Mouse (Mus musculus) cerebellum, adult 2 months (tissue): ENCODE measurements around the gene Ddx5. TPM values are rescaled to one million over a fixed set of nuclear protein-coding genes. Genes with fewer than 3 reads are reported as not detected.
"Not testable (repeated sequence)": the region's sequence is repeated elsewhere in the genome, so short reads cannot be mapped to it uniquely, and the experiment has no call there.

Experiments used
- DNase-seq, 2 experiments: peaks; one replicate each; pipeline ENCODE4 v3.0.0; 2021
- H3K27ac ChIP-seq: fragments of 200-500 bp; 2 replicates; pipeline ENCODE4 v1.5.1; 2012; ENCODE audit warnings: low read length, control low read depth, inconsistent platforms; ENCODE audit not compliant: insufficient read depth
- H3K27me3 ChIP-seq: fragments of 200-500 bp; 2 replicates; pipeline ENCODE4 v1.6.1; 2012; ENCODE audit warnings: inconsistent platforms, mild to moderate bottlenecking, low read length, moderate library complexity; ENCODE audit not compliant: control insufficient read depth, insufficient read depth
- H3K4me1 ChIP-seq: fragments of 200-500 bp; 2 replicates; pipeline ENCODE4 v1.6.1; 2011; ENCODE audit warnings: low read length; ENCODE audit not compliant: control insufficient read depth, insufficient read depth
- H3K4me3 ChIP-seq: fragments of 200-500 bp; replicated peaks from 2 replicates; pipeline ENCODE3; 2011; ENCODE audit warnings: mild to moderate bottlenecking, low read depth, low read length, control low read depth; ENCODE audit not compliant: insufficient read depth
- CTCF ChIP-seq: fragments of 200-500 bp; IDR thresholded peaks from 2 replicates; pipeline ENCODE4 v1.5.1; 2011; ENCODE audit warnings: low read depth, mild to moderate bottlenecking, control low read depth, low read length, moderate library complexity, borderline replicate concordance; ENCODE audit not compliant: insufficient read depth
- POLR2A ChIP-seq: fragments of 200-500 bp; IDR thresholded peaks from 2 replicates; pipeline ENCODE4 v1.6.1; 2011; ENCODE audit warnings: low read length, control low read depth, borderline replicate concordance; ENCODE audit not compliant: insufficient read depth
- WGBS: fragments of 180-500 bp; shearing (Covaris S2); methylation state at CpG from one replicate; pipeline ENCODE4 v1.1.7; 2018; 5-methylcytosine and 5-hydroxymethylcytosine counted together
- polyA plus RNA-seq: library from polyadenylated mRNA; depleted of rRNA; stranded (reverse); fragments of >200 nt; gene quantifications from 2 replicates; pipeline ENCODE4 v1.2.3, GENCODE M21; 2012; rRNA removed

Gene Ddx5
- polyA plus RNA-seq, 1 experiment = 676 TPM

DNA sequence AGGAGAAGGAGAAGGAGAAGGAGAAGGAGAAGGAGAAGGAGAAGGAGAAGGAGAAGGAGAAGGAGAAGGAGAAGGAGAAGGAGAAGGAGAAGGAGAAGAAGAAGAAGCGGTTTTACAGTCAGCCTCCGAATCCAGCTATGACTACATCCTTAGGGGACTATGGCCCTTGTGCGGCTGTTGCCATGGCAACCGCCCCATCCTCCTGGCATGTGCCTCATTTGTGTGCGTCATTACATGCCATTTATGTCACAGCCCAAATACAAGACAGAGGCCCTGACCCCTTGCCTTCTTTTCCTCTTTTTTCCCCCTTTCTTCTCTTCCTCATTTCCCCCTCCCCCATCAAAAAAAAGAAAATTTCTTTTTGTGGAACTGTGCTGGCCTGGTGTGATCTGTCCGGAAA is 47.8 kb downstream of the Ddx5 start:
- Histone ChIP-seq H3K27ac (no peak overlapping the region), H3K27me3 (no peaks in the 10 kb centered on the region), H3K4me1 (no peaks in the 10 kb centered on the region), H3K4me3 (no peak overlapping the region)
- TF ChIP-seq POLR2A (no peak), CTCF (no peak)
- no peak for DNase-seq
- 40% methylated on average over 6 of the region's 6 CpGs for WGBS

- WGBS = 84% methylated on average over 6 of the region's 8 CpGs
- not testable (repeated sequence) for H3K4me1 ChIP-seq, H3K27ac ChIP-seq, DNase-seq, H3K27me3 ChIP-seq, H3K4me3 ChIP-seq
Observed at GRCm38 (mm10) chr11:106740724-106741123, 48.3 kb downstream of the Ddx5 start.

GRCm38 (mm10) chr11:106739116-106739515 is 49.9 kb downstream of the Ddx5 start:
- DNase-seq = no peak
- Histone ChIP-seq H3K4me1 (no peaks in the 10 kb centered on the region), H3K27ac (no peak overlapping the region), H3K4me3 (no peak overlapping the region), H3K27me3 (no peaks in the 10 kb centered on the region)
- WGBS = 82% methylated on average over 2 of the region's 2 CpGs
- TF ChIP-seq POLR2A (no peak), CTCF (no peak)

DNA sequence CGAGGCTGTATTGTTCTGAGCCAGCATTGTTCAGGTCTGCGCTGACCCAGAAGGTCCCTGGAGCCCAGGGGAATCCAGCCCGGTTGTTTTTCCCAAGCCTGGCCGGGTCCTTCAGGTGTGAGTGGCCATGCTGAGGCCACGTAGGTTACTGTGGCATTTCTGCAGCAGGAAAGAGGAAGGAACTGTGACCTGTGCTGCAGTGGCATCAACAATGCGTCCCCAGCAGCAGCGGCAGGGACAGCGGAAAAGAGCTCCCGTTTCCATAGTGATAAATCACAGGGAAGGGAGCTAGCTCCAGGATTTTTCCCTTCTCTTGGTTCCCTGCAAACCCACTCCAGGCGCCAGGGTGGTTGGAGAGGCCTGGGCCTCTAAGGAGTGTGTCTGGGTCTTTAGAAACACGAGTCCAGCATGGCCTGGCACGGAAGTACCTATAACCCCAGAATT is 51.8 kb downstream of the Ddx5 start:
- Histone ChIP-seq H3K4me3 (no peak overlapping the region), H3K27me3 (no peaks in the 10 kb centered on the region), H3K27ac (no peak overlapping the region), H3K4me1 (no peaks in the 10 kb centered on the region)
- WGBS = 56% methylated on average over 12 of the region's 12 CpGs
- no peak for TF ChIP-seq CTCF
- no peak for TF ChIP-seq POLR2A
- no peak for DNase-seq

DNA sequence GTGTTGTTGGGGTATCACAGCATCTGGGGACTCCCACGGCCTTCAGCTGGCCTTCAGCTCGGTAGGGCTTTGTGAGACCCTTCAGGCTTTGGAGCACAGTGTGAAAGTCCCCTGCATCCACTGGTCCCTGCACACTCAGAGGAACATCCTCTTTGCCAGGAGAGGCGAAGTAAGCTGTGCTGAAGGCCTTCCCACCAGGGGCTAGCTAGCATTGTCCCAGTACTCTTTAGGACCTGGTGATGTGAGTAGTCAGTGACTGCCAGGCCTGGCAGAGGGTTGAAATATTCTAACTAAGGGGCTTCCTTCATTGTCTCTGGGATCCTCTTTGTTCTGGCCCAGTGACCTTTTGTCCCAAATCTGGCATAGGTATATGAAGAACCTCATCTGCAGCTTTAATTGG is 52.4 kb downstream of the Ddx5 start:
- WGBS = 78% methylated on average over 3 of the region's 3 CpGs
- no peak for DNase-seq
- H3K4me1 ChIP-seq = no peaks in the 10 kb centered on the region
- no peaks in the 10 kb centered on the region for H3K27me3 ChIP-seq
- no peak overlapping the region for H3K27ac ChIP-seq
- H3K4me3 ChIP-seq = no peak overlapping the region
- TF ChIP-seq CTCF (no peak), POLR2A (no peak)

- Histone ChIP-seq H3K27me3 (no peaks in the 10 kb centered on the region), H3K4me3 (no peak overlapping the region), H3K27ac (no peak overlapping the region), H3K4me1 (no peaks in the 10 kb centered on the region)
- TF ChIP-seq POLR2A (no peak), CTCF (no peak)
- 78% methylated on average over 4 of the region's 4 CpGs for WGBS
- DNase-seq = no peak
Observed at GRCm38 (mm10) chr11:106730714-106731113, 58.3 kb downstream of the Ddx5 start.

Other genes starting within 250 kb of the Ddx5 start
- gene Tex2, start 175.8 kb downstream of the Ddx5 start, polyA plus RNA-seq = 71.3 and 79.6 TPM in 2 replicates
- gene Pecam1, start 38.6 kb downstream of the Ddx5 start, polyA plus RNA-seq = 15.8 and 16.2 TPM in 2 replicates
- 0.10 and 0.30 TPM in 2 replicates for gene Milr1, start 38.0 kb downstream of the Ddx5 start, polyA plus RNA-seq
- 11.7 and 12.7 TPM in 2 replicates for gene Polg2, start 9.6 kb downstream of the Ddx5 start, polyA plus RNA-seq
- 31.8 and 37.1 TPM in 2 replicates for gene Cep95, start 67 bp upstream of the Ddx5 start, polyA plus RNA-seq
- gene Smurf2, start 131.5 kb upstream of the Ddx5 start, polyA plus RNA-seq = 16.3 and 18.1 TPM in 2 replicates
- 30.1 and 32.2 TPM in 2 replicates for gene Kpna2, start 210.4 kb upstream of the Ddx5 start, polyA plus RNA-seq
- 6.8 and 7.7 TPM in 2 replicates for gene 1810010H24Rik, start 236.5 kb upstream of the Ddx5 start, polyA plus RNA-seq